Mouse (Mus musculus) retina, adult 2 months (tissue): ENCODE data around the gene Mpzl1.
A peak's percentile ranks its signal among the peaks of the same experiment; 100 is the strongest.

ENCODE experiments used
- DNase-seq: peaks from one replicate; pipeline ENCODE4 v3.0.0-alpha.2; 2012; ENCODE audit warnings: low read depth, low spot score

The Mpzl1 gene

GRCm38 (mm10) chr1:165655482-165655881, 21.1 kb upstream of the Mpzl1 start:
- no peak for DNase-seq

GRCm38 (mm10) chr1:165655022-165655421, 20.7 kb upstream of the Mpzl1 start:
- DNase-seq: no peak

GRCm38 (mm10) chr1:165653126-165653885, 19.0 kb upstream of the Mpzl1 start:
- no peak for DNase-seq

GRCm38 (mm10) chr1:165652507-165652906, 18.2 kb upstream of the Mpzl1 start:
- DNase-seq: no peak

GRCm38 (mm10) chr1:165651158-165651557, 16.8 kb upstream of the Mpzl1 start:
- DNase-seq: no peak

GRCm38 (mm10) chr1:165645102-165645501, 10.8 kb upstream of the Mpzl1 start:
- no peak for DNase-seq

- no peak for DNase-seq
Observed at GRCm38 (mm10) chr1:165643735-165644134, 9.4 kb upstream of the Mpzl1 start.

GRCm38 (mm10) chr1:165642780-165643311, 8.5 kb upstream of the Mpzl1 start:
- DNase-seq: peak; percentile 22

GRCm38 (mm10) chr1:165641786-165642771, 7.7 kb upstream of the Mpzl1 start:
- peak; percentile 76 for DNase-seq

- peak; percentile 74 for DNase-seq
Observed at GRCm38 (mm10) chr1:165641271-165641771, 7.0 kb upstream of the Mpzl1 start.

- DNase-seq: no peak
Observed at GRCm38 (mm10) chr1:165636289-165636688, 2.0 kb upstream of the Mpzl1 start.

- no peak for DNase-seq
Observed at GRCm38 (mm10) chr1:165635055-165635897, 938 bp upstream of the Mpzl1 start.

GRCm38 (mm10) chr1:165633345-165633744, 993 bp downstream of the Mpzl1 start:
- no peak for DNase-seq

- no peak for DNase-seq
Observed at GRCm38 (mm10) chr1:165631136-165631535, 3.2 kb downstream of the Mpzl1 start.

- DNase-seq: no peak
Observed at GRCm38 (mm10) chr1:165629975-165630374, 4.4 kb downstream of the Mpzl1 start.

- no peak for DNase-seq
Observed at GRCm38 (mm10) chr1:165628603-165629002, 5.7 kb downstream of the Mpzl1 start.

- no peak for DNase-seq
Observed at GRCm38 (mm10) chr1:165625896-165626295, 8.4 kb downstream of the Mpzl1 start.

- DNase-seq: no peak
Observed at GRCm38 (mm10) chr1:165625058-165625457, 9.3 kb downstream of the Mpzl1 start.

GRCm38 (mm10) chr1:165618201-165618624, 16.1 kb downstream of the Mpzl1 start:
- DNase-seq: no peak

GRCm38 (mm10) chr1:165617166-165617891, 17.0 kb downstream of the Mpzl1 start:
- no peak for DNase-seq
